Mouse (Mus musculus): ENCODE measurements around the gene Mrm1.

- no peak for TF ChIP-seq CTCF (IDR thresholded peaks at IDR 0.05; ENCODE audit: control insufficient read depth, insufficient read depth, low read length)
- TF ChIP-seq POLR2A (IDR thresholded peaks at IDR 0.05; ENCODE audit: borderline replicate concordance, control insufficient read depth, low read depth, low read length), result peak; percentile 84
These were observed 4.2 kb upstream of the Mrm1 start for GRCm38 (mm10) chr11:84823484-84823897.

All from bone marrow, adult 2 months (tissue).